Mouse (Mus musculus) hindbrain, embryonic 14.5 days (tissue): ENCODE results near the gene Ppp3ca. TPM values are rescaled to one million over a fixed set of nuclear protein-coding genes. Genes with fewer than 3 reads are reported as not detected.

Experiments
- ATAC-seq: fragments of 200-750 bp; cut with Nextera tagmentation; 2 replicates; pipeline ENCODE4 v1.8.0; 2017; ENCODE audit warnings: moderate number of reproducible peaks, mild to moderate bottlenecking, moderate TSS enrichment, moderate library complexity; ENCODE audit not compliant: low FRiP score
- DNase-seq: peaks from one replicate; pipeline ENCODE4 v3.0.0-alpha.2; 2015; ENCODE audit warnings: low spot score
- H3K27ac ChIP-seq: fragments of 300-500 bp; sonication (generic); 2 replicates; pipeline ENCODE4 v1.5.1; 2014; ENCODE audit warnings: mild to moderate bottlenecking, moderate library complexity
- H3K27me3 ChIP-seq: fragments of 300-500 bp; sonication (generic); 2 replicates; pipeline ENCODE4 v1.6.1; 2014; ENCODE audit warnings: mild to moderate bottlenecking, low read length, mixed read lengths; ENCODE audit not compliant: control insufficient read depth, insufficient read depth
- H3K36me3 ChIP-seq: fragments of 300-500 bp; sonication (generic); replicated peaks from 2 replicates; pipeline ENCODE4 v1.6.1; 2014; ENCODE audit not compliant: control insufficient read depth, insufficient read depth
- H3K4me1 ChIP-seq: fragments of 300-500 bp; sonication (generic); replicated peaks from 2 replicates; pipeline ENCODE4 v1.6.1; 2014; ENCODE audit warnings: antibody characterized with exemption, low read length, mixed read lengths; ENCODE audit not compliant: control insufficient read depth, insufficient read depth
- H3K4me2 ChIP-seq: fragments of 300-500 bp; sonication (generic); replicated peaks from 2 replicates; pipeline ENCODE4 v1.6.1; 2014; ENCODE audit warnings: mild to moderate bottlenecking, moderate library complexity
- H3K4me3 ChIP-seq: fragments of 300-500 bp; sonication (generic); replicated peaks from 2 replicates; pipeline ENCODE4 v1.5.1; 2014; ENCODE audit warnings: mild to moderate bottlenecking, low read length
- H3K9ac ChIP-seq: fragments of 300-500 bp; sonication (generic); 2 replicates; pipeline ENCODE4 v1.6.1; 2014
- H3K9me3 ChIP-seq: fragments of 300-500 bp; sonication (generic); 2 replicates; pipeline ENCODE4 v1.6.1; 2016; ENCODE audit warnings: low read length; ENCODE audit not compliant: control insufficient read depth
- WGBS: fragments of 180-500 bp; shearing (Covaris S2); extraction: QIAGEN DNeasy Blood & Tissue Kit; methylation state at CpG from one replicate; pipeline ENCODE4 v1.1.7; 2014; 5-methylcytosine and 5-hydroxymethylcytosine counted together
- polyA plus RNA-seq: library from polyadenylated mRNA; unstranded; fragments of >200 nt; fragmentation: Nextera tagmentation; extraction: Ambion mirVana; gene quantifications from 2 replicates; pipeline ENCODE4 v1.2.1, GENCODE M21; 2014

Gene Ppp3ca
- polyA plus RNA-seq, 1 experiment from 2014 or later: 181 TPM

GRCm38 (mm10) chr3:136874566-136874965 lies 204.6 kb downstream of the Ppp3ca start:
- no peaks in the 10 kb centered on the region for H3K9me3 ChIP-seq
- H3K9ac ChIP-seq: no peak overlapping the region
- peaks cover 14% of the 10 kb centered on the region; the same call in 1 of the 2 replicates for H3K36me3 ChIP-seq
- no peak overlapping the region for H3K4me2 ChIP-seq
- H3K27me3 ChIP-seq: no peaks in the 10 kb centered on the region
- ATAC-seq (0 out of 2 replicates have a peak, but pooled peaks have one; percentile 3), DNase-seq (no peak)
- H3K4me1 ChIP-seq: peaks cover 31% of the 10 kb centered on the region
- no peak overlapping the region for H3K27ac ChIP-seq
- no peak overlapping the region for H3K4me3 ChIP-seq
- 36% methylated on average over 5 of the region's 5 CpGs for WGBS

DNA sequence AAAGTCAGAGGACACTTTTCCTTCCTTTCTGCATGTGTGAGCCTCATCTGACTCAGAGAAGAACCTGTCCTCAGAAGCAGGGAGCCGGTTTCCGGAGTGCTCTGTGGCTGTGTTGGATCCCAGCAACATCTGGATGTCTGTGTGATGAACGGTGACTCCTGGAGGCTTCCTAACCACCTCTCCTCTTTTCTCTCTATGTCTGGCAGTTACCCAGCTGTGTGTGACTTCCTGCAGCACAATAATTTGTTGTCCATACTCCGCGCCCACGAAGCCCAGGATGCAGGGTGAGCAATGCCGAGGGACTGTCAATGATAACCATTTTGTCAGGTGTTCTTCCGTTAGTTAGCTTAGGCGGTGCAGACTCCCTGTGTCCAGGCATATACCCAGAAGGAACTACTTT lies 217.8 kb downstream of the Ppp3ca start:
- WGBS: 81% methylated on average over 9 of the region's 9 CpGs
- ATAC-seq: no peak
- H3K9ac ChIP-seq: no peak overlapping the region

GRCm38 (mm10) chr3:136892140-136892539 lies 222.2 kb downstream of the Ppp3ca start:
- Histone ChIP-seq H3K4me3 (no peak overlapping the region), H3K4me1 (0 out of 2 replicates have a peak, but pooled peaks cover 3% of the 10 kb centered on the region), H3K27ac (no peak overlapping the region), H3K9me3 (no peaks in the 10 kb centered on the region), H3K4me2 (no peak overlapping the region), H3K36me3 (peaks cover 18% of the 10 kb centered on the region; the same call in 1 of the 2 replicates), H3K9ac (no peak overlapping the region), H3K27me3 (no peaks in the 10 kb centered on the region)
- WGBS: 62% methylated on average over 3 of the region's 3 CpGs
- DNase-seq (no peak), ATAC-seq (no peak)

More for the DNA sequence above, 217.8 kb downstream of the Ppp3ca start:
- Histone ChIP-seq H3K36me3 (peaks cover 4% of the 10 kb centered on the region; the same call in 1 of the 2 replicates), H3K4me1 (no peaks in the 10 kb centered on the region), H3K27me3 (no peaks in the 10 kb centered on the region), H3K9me3 (no peaks in the 10 kb centered on the region), H3K4me3 (no peak overlapping the region), H3K4me2 (no peak overlapping the region), H3K27ac (no peak overlapping the region)
- DNase-seq: no peak

DNA sequence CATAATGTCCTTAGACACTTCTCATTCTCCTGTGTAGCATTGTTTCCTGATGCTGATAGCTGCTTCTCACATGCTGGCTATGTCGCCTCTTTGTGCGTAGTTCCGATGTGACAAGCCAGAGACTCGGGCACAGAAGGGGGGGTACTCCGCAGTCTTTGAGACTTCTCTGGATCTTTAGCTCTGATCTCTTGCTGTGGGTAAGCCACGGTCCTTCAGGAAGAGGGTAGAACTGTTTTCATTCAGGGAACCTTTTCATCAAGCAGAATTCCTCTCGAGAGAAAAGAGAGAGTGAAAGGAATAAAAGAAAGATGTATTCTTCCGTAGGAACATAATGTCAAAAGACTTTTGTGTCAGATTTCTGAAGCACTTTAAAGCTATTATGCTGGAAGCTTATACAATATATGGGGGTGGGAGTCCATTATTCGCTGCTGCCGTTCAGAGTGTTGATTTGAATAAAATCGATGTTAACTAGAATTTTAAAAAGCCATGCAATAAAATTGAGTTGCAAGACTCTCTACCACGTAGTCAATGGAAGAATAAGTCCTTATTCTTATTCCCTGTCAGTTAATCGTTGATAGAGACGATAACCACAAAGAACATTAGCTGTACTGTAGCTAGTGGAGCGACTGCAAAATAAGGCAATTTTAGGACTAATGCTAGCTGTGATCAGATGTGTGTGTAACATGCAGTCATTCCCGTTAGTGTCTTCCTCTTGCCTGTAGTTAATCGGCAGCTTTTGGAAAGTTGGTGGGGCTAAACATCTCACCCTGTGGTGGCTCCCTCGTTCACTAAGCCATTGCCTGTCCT lies 223.9 kb downstream of the Ppp3ca start:
- Histone ChIP-seq H3K9me3 (no peaks in the 10 kb centered on the region), H3K4me2 (0 out of 2 replicates have a peak overlapping the region, but pooled peaks have one; percentile 1), H3K4me3 (no peak overlapping the region), H3K4me1 (0 out of 2 replicates have a peak, but pooled peaks cover 3% of the 10 kb centered on the region), H3K27me3 (no peaks in the 10 kb centered on the region), H3K36me3 (peaks cover 18% of the 10 kb centered on the region; the same call in 1 of the 2 replicates), H3K9ac (no peak overlapping the region), H3K27ac (no peak overlapping the region)
- DNase-seq: no peak
- ATAC-seq: no peak; the same call in 1 of the 2 replicates
- 29% methylated on average over 18 of the region's 18 CpGs for WGBS

DNA sequence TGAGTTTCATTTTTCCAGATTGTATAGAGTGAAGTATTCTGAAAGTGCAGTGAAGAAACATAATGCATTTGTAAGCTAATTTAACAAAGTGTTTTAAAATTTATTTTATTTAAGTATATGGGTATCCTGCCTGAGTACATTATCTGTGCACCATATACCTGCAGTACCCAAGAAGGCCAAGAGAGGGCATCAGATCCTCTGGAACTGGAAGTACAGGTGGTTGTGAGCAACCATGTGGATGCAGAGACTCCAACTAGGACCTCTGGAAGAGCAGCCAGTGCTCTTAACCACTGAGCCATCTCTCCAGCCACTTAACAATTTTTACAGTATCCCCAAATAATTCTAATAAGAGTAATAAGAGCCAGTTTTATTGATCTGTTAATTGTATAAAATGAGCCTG lies 225.6 kb downstream of the Ppp3ca start:
- 0 out of 2 replicates have a peak, but pooled peaks cover 3% of the 10 kb centered on the region for H3K4me1 ChIP-seq
- DNase-seq: no peak
- ATAC-seq: no peak
- H3K27me3 ChIP-seq: no peaks in the 10 kb centered on the region
- no peak overlapping the region for H3K27ac ChIP-seq
- H3K4me2 ChIP-seq: no peak overlapping the region
- H3K4me3 ChIP-seq: no peak overlapping the region
- H3K9me3 ChIP-seq: no peaks in the 10 kb centered on the region
- H3K9ac ChIP-seq: no peak overlapping the region
- H3K36me3 ChIP-seq: peaks cover 18% of the 10 kb centered on the region; the same call in 1 of the 2 replicates

DNA sequence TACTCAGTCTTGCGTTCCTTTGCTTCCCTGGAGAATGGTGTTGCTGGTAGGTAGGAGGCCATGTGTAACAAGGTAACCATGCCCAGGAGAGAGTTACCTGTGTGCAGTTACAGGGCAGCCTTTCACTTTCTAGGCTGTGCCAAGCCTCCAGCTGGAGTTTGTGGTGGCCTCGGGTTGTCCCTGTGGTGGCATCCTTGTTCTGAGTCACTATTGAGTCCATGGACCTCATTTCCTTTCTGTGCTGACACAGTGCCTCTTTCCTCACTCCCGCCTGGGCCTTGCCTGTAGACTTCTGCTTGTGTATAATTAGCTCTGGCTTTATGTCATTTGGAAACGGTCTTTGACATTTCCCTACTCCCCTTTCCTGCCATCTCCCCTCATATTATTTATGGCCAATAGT lies 226.4 kb downstream of the Ppp3ca start:
- ATAC-seq (no peak), DNase-seq (no peak)
- 0 out of 2 replicates have a peak, but pooled peaks cover 3% of the 10 kb centered on the region for H3K4me1 ChIP-seq
- no peak overlapping the region for H3K27ac ChIP-seq
- H3K27me3 ChIP-seq: no peaks in the 10 kb centered on the region
- no peak overlapping the region for H3K9ac ChIP-seq
- peaks cover 21% of the 10 kb centered on the region; the same call in 1 of the 2 replicates for H3K36me3 ChIP-seq
- WGBS: 90% methylated on average over 4 of the region's 4 CpGs
- no peak overlapping the region for H3K4me2 ChIP-seq
- H3K4me3 ChIP-seq: no peak overlapping the region
- H3K9me3 ChIP-seq: no peaks in the 10 kb centered on the region

GRCm38 (mm10) chr3:136899744-136900143 lies 229.8 kb downstream of the Ppp3ca start:
- 44% methylated on average over 2 of the region's 2 CpGs for WGBS
- no peak for DNase-seq
- Histone ChIP-seq H3K36me3 (peaks cover 27% of the 10 kb centered on the region), H3K27me3 (no peaks in the 10 kb centered on the region), H3K9me3 (no peaks in the 10 kb centered on the region), H3K9ac (no peak overlapping the region), H3K4me1 (no peaks in the 10 kb centered on the region), H3K27ac (no peak overlapping the region), H3K4me2 (no peak overlapping the region), H3K4me3 (no peak overlapping the region)
- no peak for ATAC-seq

DNA sequence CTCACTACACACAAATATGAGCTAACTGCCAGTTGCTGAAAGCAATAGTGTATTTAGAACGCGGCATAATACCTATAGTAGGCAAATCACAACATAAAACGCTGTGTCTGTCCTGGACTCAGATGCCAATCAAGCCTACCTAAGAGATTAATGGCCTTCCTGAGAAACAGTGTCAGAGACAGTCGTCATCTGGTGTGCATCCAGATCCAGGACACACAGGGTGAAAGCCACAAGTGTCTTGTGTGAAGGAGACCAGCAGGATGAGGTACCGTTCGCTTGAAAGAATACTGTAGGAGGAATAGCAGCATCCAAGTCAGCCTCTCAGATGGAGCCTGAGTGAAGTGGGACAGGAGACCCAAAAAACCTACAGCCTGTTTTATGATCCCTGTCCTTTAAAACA lies 231.1 kb downstream of the Ppp3ca start:
- Histone ChIP-seq H3K9me3 (no peaks in the 10 kb centered on the region), H3K4me2 (no peak overlapping the region), H3K36me3 (peaks cover 22% of the 10 kb centered on the region), H3K27me3 (no peaks in the 10 kb centered on the region), H3K9ac (no peak overlapping the region), H3K4me3 (no peak overlapping the region), H3K27ac (no peak overlapping the region), H3K4me1 (no peaks in the 10 kb centered on the region)
- no peak for ATAC-seq
- no peak for DNase-seq
- WGBS: 91% methylated on average over 6 of the region's 6 CpGs

DNA sequence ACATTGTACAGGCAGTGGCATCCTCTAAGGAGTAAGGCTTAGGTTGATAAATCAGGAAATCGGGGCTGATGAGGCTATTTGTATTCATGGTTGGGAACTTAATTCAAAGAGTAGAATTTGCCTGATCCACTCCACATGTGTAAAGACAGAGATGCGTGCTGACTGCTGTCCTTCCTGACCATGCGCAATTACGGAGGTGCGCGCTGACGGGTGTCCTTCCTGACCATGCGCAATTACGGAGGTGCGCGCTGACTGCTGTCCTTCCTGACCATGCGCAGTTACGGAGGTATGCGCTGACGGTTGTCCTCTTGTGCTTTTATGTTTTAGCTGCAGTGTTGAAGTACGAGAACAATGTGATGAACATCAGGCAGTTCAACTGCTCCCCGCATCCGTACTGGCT lies 232.9 kb downstream of the Ppp3ca start:
- ATAC-seq (no peak), DNase-seq (no peak)
- no peaks in the 10 kb centered on the region for H3K9me3 ChIP-seq
- no peaks in the 10 kb centered on the region for H3K27me3 ChIP-seq
- H3K9ac ChIP-seq: no peak overlapping the region
- H3K4me2 ChIP-seq: no peak overlapping the region
- no peak overlapping the region for H3K27ac ChIP-seq
- peaks cover 26% of the 10 kb centered on the region for H3K36me3 ChIP-seq
- H3K4me3 ChIP-seq: no peak overlapping the region
- WGBS: 87% methylated on average over 18 of the region's 18 CpGs
- H3K4me1 ChIP-seq: no peaks in the 10 kb centered on the region
